Mouse (Mus musculus) CH12.LX (cell line): ENCODE results near the gene Pla2g4c. TPM values are rescaled to one million over a fixed set of nuclear protein-coding genes. Genes with fewer than 3 reads are reported as not detected.

Source experiments
- DNase-seq: peaks from one replicate; pipeline ENCODE4 v3.0.0-alpha.2; 2013; ENCODE audit errors: extremely low read depth
- H3K27ac ChIP-seq: 2 replicates; pipeline ENCODE4 v1.5.1; 2012; ENCODE audit warnings: low read depth, mild to moderate bottlenecking, control low read depth, moderate library complexity; ENCODE audit not compliant: insufficient read depth
- H3K27me3 ChIP-seq: replicated peaks from 2 replicates; pipeline ENCODE3; 2012; ENCODE audit warnings: inconsistent platforms
- H3K36me3 ChIP-seq, 2 experiments: replicated peaks in 1 of 2; 2 replicates each; pipeline versions ENCODE3 to v1.6.1; 2012; ENCODE audit warnings: inconsistent platforms in 1 of 2, low read length in 1 of 2, mild to moderate bottlenecking in 1 of 2, mixed read lengths in 1 of 2, moderate library complexity in 1 of 2; ENCODE audit not compliant: control insufficient read depth in 1 of 2, insufficient read depth in 1 of 2
- H3K4me1 ChIP-seq, 2 experiments: 2 replicates each; pipeline ENCODE4 v1.6.1; 2012; ENCODE audit warnings: inconsistent platforms in 1 of 2, moderate library complexity in 1 of 2; ENCODE audit not compliant: insufficient read depth in 2 of 2, control insufficient read depth in 1 of 2
- H3K4me2 ChIP-seq: 2 replicates; pipeline ENCODE4 v1.6.1; 2012; ENCODE audit warnings: low read depth, mild to moderate bottlenecking, control low read depth; ENCODE audit not compliant: poor library complexity, insufficient read depth, severe bottlenecking
- H3K4me3 ChIP-seq, 3 experiments: fragments of 150-350 bp in 1 of 3; sonication (generic) in 1 of 3; replicated peaks in 1 of 3; 2 replicates each; pipeline versions ENCODE3 to v1.5.1; 2011 to 2012; ENCODE audit warnings: low read depth in 2 of 3, low read length in 2 of 3, mild to moderate bottlenecking in 2 of 3, moderate library complexity in 2 of 3, control low read depth in 1 of 3, improper control_type of control experiment in 1 of 3, inconsistent platforms in 1 of 3, mixed read lengths in 1 of 3; ENCODE audit not compliant: poor library complexity in 1 of 3
- H3K79me2 ChIP-seq: replicated peaks from 2 replicates; pipeline ENCODE4 v1.6.1; 2012; ENCODE audit warnings: mild to moderate bottlenecking, moderate library complexity; ENCODE audit not compliant: control insufficient read depth, poor library complexity, insufficient read depth, severe bottlenecking; ENCODE audit errors: extremely low read depth
- H3K9ac ChIP-seq: 2 replicates; pipeline ENCODE4 v1.6.1; 2012; ENCODE audit warnings: low read depth, mild to moderate bottlenecking, control low read depth, moderate library complexity; ENCODE audit not compliant: insufficient read depth
- H3K9me3 ChIP-seq: replicated peaks from 2 replicates; pipeline ENCODE3; 2012; ENCODE audit warnings: low read length, inconsistent platforms, mixed read lengths
- CHD1 ChIP-seq: IDR thresholded peaks from 2 replicates; pipeline ENCODE4 v1.6.1; 2012; ENCODE audit warnings: low read depth, low read length, improper control_type of control experiment, inconsistent platforms
- CHD2 ChIP-seq: IDR thresholded peaks from 2 replicates; pipeline ENCODE4 v1.6.1; 2011; ENCODE audit warnings: low read length, improper control_type of control experiment
- ELF1 ChIP-seq: IDR thresholded peaks from 2 replicates; pipeline ENCODE4 v1.6.1; 2014; ENCODE audit warnings: low read depth, mild to moderate bottlenecking, inconsistent platforms, low read length, improper control_type of control experiment
- EP300 ChIP-seq: IDR thresholded peaks from 2 replicates; pipeline ENCODE4 v1.6.1; 2011; ENCODE audit warnings: low read length, improper control_type of control experiment
- IRF4 ChIP-seq: IDR thresholded peaks from 2 replicates; pipeline ENCODE4 v1.6.1; 2014; ENCODE audit warnings: low read depth, mild to moderate bottlenecking, inconsistent platforms, low read length, improper control_type of control experiment
- JUN ChIP-seq: IDR thresholded peaks from 2 replicates; pipeline ENCODE4 v1.6.1; 2011; ENCODE audit warnings: low read depth, mild to moderate bottlenecking, low read length, improper control_type of control experiment, moderate library complexity; ENCODE audit not compliant: insufficient read depth
- MAFK ChIP-seq: IDR thresholded peaks from 2 replicates; pipeline ENCODE4 v1.6.1; 2011; ENCODE audit warnings: low read length, improper control_type of control experiment; ENCODE audit not compliant: insufficient replicate concordance
- MAZ ChIP-seq: IDR thresholded peaks from 2 replicates; pipeline ENCODE4 v1.6.1; 2012; ENCODE audit warnings: low read depth, mild to moderate bottlenecking, inconsistent platforms, low read length, improper control_type of control experiment, moderate library complexity
- MXI1 ChIP-seq: IDR thresholded peaks from 2 replicates; pipeline ENCODE4 v1.6.1; 2011; ENCODE audit warnings: mild to moderate bottlenecking, low read depth, low read length, improper control_type of control experiment
- NRF1 ChIP-seq: IDR thresholded peaks from 2 replicates; pipeline ENCODE4 v1.6.1; 2014; ENCODE audit warnings: low read depth, mild to moderate bottlenecking, inconsistent platforms, low read length, improper control_type of control experiment, moderate library complexity
- POLR2AphosphoS2 ChIP-seq: IDR thresholded peaks from 2 replicates; pipeline ENCODE4 v1.6.1; 2011; ENCODE audit warnings: low read depth, low read length, improper control_type of control experiment
- RAD21 ChIP-seq: IDR thresholded peaks from 2 replicates; pipeline ENCODE4 v1.6.1; 2011; ENCODE audit warnings: low read depth, mild to moderate bottlenecking, low read length, improper control_type of control experiment, moderate library complexity
- TBP ChIP-seq: conservative IDR thresholded peaks from 2 replicates; pipeline ENCODE4 v1.6.1; 2011; ENCODE audit warnings: low read depth, low read length, improper control_type of control experiment
- UBTF ChIP-seq: IDR thresholded peaks from 2 replicates; pipeline ENCODE4 v1.6.1; 2012; ENCODE audit warnings: low read depth, mild to moderate bottlenecking, inconsistent platforms, low read length, improper control_type of control experiment, moderate library complexity
- USF2 ChIP-seq: conservative IDR thresholded peaks from 2 replicates; pipeline ENCODE4 v1.6.1; 2011; ENCODE audit warnings: low read depth, low read length, improper control_type of control experiment
- ZC3H11A ChIP-seq: IDR thresholded peaks from 2 replicates; pipeline ENCODE4 v1.6.1; 2012; ENCODE audit warnings: low read depth, mild to moderate bottlenecking, inconsistent platforms, low read length, improper control_type of control experiment
- dilution Hi-C: fragments of 300-500 bp; cut with MboI; formaldehyde crosslinking; loops from 2 replicates; pipeline ENCODE4 v1.14.3; 2020; ENCODE audit warnings: low sequenced_read_pairs; ENCODE audit not compliant: extremely low pct_unique_long_range_greater_than_20kb, extremely low pct_ligation_motif_present
- in situ Hi-C: fragments of 300-500 bp; cut with MboI; formaldehyde crosslinking; loops from 3 replicates; pipeline ENCODE4 v1.14.3; 2019; ENCODE audit warnings: low sequenced_read_pairs, low pct_ligation_motif_present, low pct_unique_long_range_greater_than_20kb, mixed read lengths
- polyA plus RNA-seq: library from polyadenylated mRNA; unstranded; fragments of >175 nt; gene quantifications from 2 replicates; pipeline ENCODE4 v1.2.1, GENCODE M21; 2012; ENCODE audit warnings: low read depth; ENCODE audit not compliant: insufficient read length
- total RNA-seq, 2 experiments: library from RNA; depleted of rRNA; stranded (reverse); fragments of 300-350 nt in 1 of 2; fragments of >200 nt in 1 of 2; gene quantifications; 2 replicates each; pipeline ENCODE4 v1.2.3; 2012 to 2014

Pla2g4c gene
- total and polyA plus RNA-seq, 3 experiments, result 0.17 to 1.7 (median 1.1) TPM

GRCm38 (mm10) chr7:13380588-13380987 lies 56.1 kb downstream of the Pla2g4c start:
- in situ Hi-C loops, result no loop called here
- Histone ChIP-seq H3K4me3 (no peak overlapping the region), H3K4me1 (no peaks in the 10 kb centered on the region), H3K27ac (no peak overlapping the region), H3K36me3 (no peaks in the 10 kb centered on the region), H3K9me3 (no peaks in the 10 kb centered on the region), H3K79me2 (no peaks in the 10 kb centered on the region), H3K4me2 (no peak overlapping the region), H3K27me3 (no peaks in the 10 kb centered on the region), H3K9ac (no peak overlapping the region)
- dilution Hi-C loops, result no loop called here
- TF ChIP-seq TBP (no peak), MAZ (no peak), JUN (no peak), ELF1 (no peak), USF2 (no peak), POLR2AphosphoS2 (no peak), UBTF (no peak), CHD1 (no peak), EP300 (no peak), IRF4 (no peak), MAFK (no peak)
- DNase-seq, result no peak

GRCm38 (mm10) chr7:13397832-13398231 lies 73.4 kb downstream of the Pla2g4c start, which contains the start of gene Cabp5:
TSS of gene Cabp5 (plus strand) at chr7:13398132.
- no peak within 1 kb of the TSS for H3K9ac ChIP-seq
- in situ Hi-C loops, result no loop called here
- no peaks in the 10 kb centered on the region for H3K79me2 ChIP-seq
- no peaks in the 10 kb centered on the region for H3K9me3 ChIP-seq
- no peak within 1 kb of the TSS for H3K4me3 ChIP-seq
- H3K4me1 ChIP-seq, result no peaks in the 10 kb centered on the region
- no peaks in the 10 kb centered on the region for H3K36me3 ChIP-seq
- dilution Hi-C loops, result no loop called here
- no peak for DNase-seq
- no peak within 1 kb of the TSS for H3K27ac ChIP-seq
- TF ChIP-seq ZC3H11A, result no peak
- TF ChIP-seq CHD2, result no peak
- no peak for TF ChIP-seq NRF1
- TF ChIP-seq JUN, result no peak
- no peak for TF ChIP-seq MXI1
- no peak for TF ChIP-seq RAD21
- H3K4me2 ChIP-seq, result no peak within 1 kb of the TSS
- H3K27me3 ChIP-seq, result no peaks in the 10 kb centered on the region

Other genes starting within 250 kb of the Pla2g4c start
- gene Vmn1r85, start 229.5 kb upstream of the Pla2g4c start, total RNA-seq (2012; rRNA removed), result not detected in 2 replicates
- not detected in 2 replicates for gene Vmn1r85, start 229.5 kb upstream of the Pla2g4c start, total RNA-seq (2014; rRNA removed)
- not detected in 2 replicates for gene Vmn1r85, start 229.5 kb upstream of the Pla2g4c start, polyA plus RNA-seq
- not detected in 2 replicates for gene Vmn1r86, start 204.7 kb upstream of the Pla2g4c start, total RNA-seq (2012; rRNA removed)
- gene Vmn1r86, start 204.7 kb upstream of the Pla2g4c start, total RNA-seq (2014; rRNA removed), result not detected in 2 replicates
- not detected in 2 replicates for gene Vmn1r86, start 204.7 kb upstream of the Pla2g4c start, polyA plus RNA-seq
- not detected in 2 replicates for gene Vmn1r87, start 184.5 kb upstream of the Pla2g4c start, total RNA-seq (2012; rRNA removed)
- gene Vmn1r87, start 184.5 kb upstream of the Pla2g4c start, total RNA-seq (2014; rRNA removed), result not detected in 2 replicates
- gene Vmn1r87, start 184.5 kb upstream of the Pla2g4c start, polyA plus RNA-seq, result not detected in 2 replicates
- gene Vmn1r88, start 165.1 kb upstream of the Pla2g4c start, total RNA-seq (2012; rRNA removed), result 0.29 and 0.34 TPM in 2 replicates
- gene Vmn1r88, start 165.1 kb upstream of the Pla2g4c start, total RNA-seq (2014; rRNA removed), result 0.03 TPM in 1 of 2 replicates, not detected in the other
- 0.07 and 0.10 TPM in 2 replicates for gene Vmn1r88, start 165.1 kb upstream of the Pla2g4c start, polyA plus RNA-seq
- not detected in 2 replicates for gene Vmn1r89, start 111.6 kb upstream of the Pla2g4c start, total RNA-seq (2012; rRNA removed)
- not detected in 2 replicates for gene Vmn1r89, start 111.6 kb upstream of the Pla2g4c start, total RNA-seq (2014; rRNA removed)
- gene Vmn1r89, start 111.6 kb upstream of the Pla2g4c start, polyA plus RNA-seq, result not detected in 2 replicates
- 82.4 and 86.2 TPM in 2 replicates for gene Lig1, start 47.4 kb upstream of the Pla2g4c start, total RNA-seq (2012; rRNA removed)
- gene Lig1, start 47.4 kb upstream of the Pla2g4c start, total RNA-seq (2014; rRNA removed), result 34.8 and 42.0 TPM in 2 replicates
- gene Lig1, start 47.4 kb upstream of the Pla2g4c start, polyA plus RNA-seq, result 163 and 204 TPM in 2 replicates
- gene Zswim9, start 45.9 kb upstream of the Pla2g4c start, total RNA-seq (2012; rRNA removed), result 3.8 and 4.2 TPM in 2 replicates
- 1.2 and 1.3 TPM in 2 replicates for gene Zswim9, start 45.9 kb upstream of the Pla2g4c start, total RNA-seq (2014; rRNA removed)
- 5.1 and 5.5 TPM in 2 replicates for gene Zswim9, start 45.9 kb upstream of the Pla2g4c start, polyA plus RNA-seq
- not detected in 2 replicates for gene Cabp5, start 73.5 kb downstream of the Pla2g4c start, total RNA-seq (2012; rRNA removed)
- gene Cabp5, start 73.5 kb downstream of the Pla2g4c start, total RNA-seq (2014; rRNA removed), result not detected in 2 replicates
- gene Cabp5, start 73.5 kb downstream of the Pla2g4c start, polyA plus RNA-seq, result not detected in 2 replicates
- gene Bsph1, start 126.2 kb downstream of the Pla2g4c start, total RNA-seq (2012; rRNA removed), result not detected in 2 replicates
- not detected in 2 replicates for gene Bsph1, start 126.2 kb downstream of the Pla2g4c start, total RNA-seq (2014; rRNA removed)
- gene Bsph1, start 126.2 kb downstream of the Pla2g4c start, polyA plus RNA-seq, result not detected in 2 replicates
- not detected in 2 replicates for gene Bsph2, start 246.4 kb downstream of the Pla2g4c start, total RNA-seq (2012; rRNA removed)
- not detected in 2 replicates for gene Bsph2, start 246.4 kb downstream of the Pla2g4c start, total RNA-seq (2014; rRNA removed)
- not detected in 2 replicates for gene Bsph2, start 246.4 kb downstream of the Pla2g4c start, polyA plus RNA-seq